Mouse (Mus musculus): Measurements from ENCODE around the gene Olfr455. TPM values are rescaled to one million over a fixed set of nuclear protein-coding genes. Genes with fewer than 3 reads are reported as not detected.

The Olfr455 gene
- polyA plus RNA-seq, 1 experiment from 2014 or later = 0.04 TPM

DNA sequence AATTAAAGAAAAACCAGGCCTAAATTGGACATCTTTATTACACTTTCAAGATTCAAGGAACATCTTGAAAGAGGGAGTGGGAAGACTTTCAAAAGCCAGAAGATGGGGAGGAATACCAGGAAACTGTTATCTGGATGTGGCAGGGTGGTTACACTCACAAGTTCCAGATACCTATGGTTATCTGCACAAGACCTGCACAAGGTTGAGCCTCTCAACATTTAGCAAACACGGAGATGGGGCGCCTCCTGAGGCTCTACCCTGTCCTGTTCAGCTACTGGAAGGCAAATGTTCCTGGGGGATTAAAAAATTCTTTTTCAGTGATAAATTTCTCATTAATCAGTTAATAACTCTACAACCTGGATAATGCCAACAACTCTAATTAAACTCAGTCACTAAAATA is 30.0 kb upstream of the Olfr455 start:
- no peaks in the 10 kb centered on the region for H3K9me3 ChIP-seq (ENCODE audit: low read length)
- H3K4me1 ChIP-seq (ENCODE audit: insufficient read depth, low read depth, low read length) = no peaks in the 10 kb centered on the region
- H3K4me3 ChIP-seq (ENCODE audit: low read depth, low read length) = no peak overlapping the region
- no peak overlapping the region for H3K9ac ChIP-seq (replicated peaks; ENCODE audit: low read depth)
- ATAC-seq (no peak), DNase-seq (ENCODE audit: low spot score) (no peak)
- TF ChIP-seq CTCF (IDR thresholded peaks at IDR 0.05) = no peak
- TF ChIP-seq EP300 (IDR thresholded peaks at IDR 0.05) = no peak
- H3K4me2 ChIP-seq (replicated peaks; ENCODE audit: low read depth, low read length) = no peak overlapping the region
- H3K36me3 ChIP-seq (ENCODE audit: insufficient read depth, low read length) = no peaks in the 10 kb centered on the region
- H3K27me3 ChIP-seq (replicated peaks; ENCODE audit: insufficient read depth, low read length) = no peaks in the 10 kb centered on the region
- no peak overlapping the region for H3K27ac ChIP-seq (ENCODE audit: low read length)
- 80% methylated on average over 2 of the region's 2 CpGs for WGBS

DNA sequence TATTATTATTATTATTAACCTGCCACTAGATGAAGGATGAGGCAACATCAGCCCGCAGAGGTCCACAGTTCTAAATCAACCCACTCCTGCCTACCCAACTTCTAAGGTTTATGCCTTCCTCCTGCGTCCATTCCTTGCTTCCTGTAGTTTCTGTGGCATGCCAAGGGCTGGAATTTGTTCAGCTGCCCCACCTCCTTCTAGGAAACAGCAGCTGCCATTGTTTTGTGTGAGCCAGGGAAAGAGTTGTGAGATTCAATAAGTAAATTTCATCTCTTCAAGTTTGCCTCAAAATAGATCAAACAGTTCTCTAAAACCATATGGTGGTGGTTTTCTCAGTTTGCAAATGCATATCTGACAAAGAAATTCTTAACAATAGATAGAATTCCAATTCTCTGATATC is 20.8 kb upstream of the Olfr455 start:
- Histone ChIP-seq H3K4me1 (ENCODE audit: insufficient read depth, low read depth, low read length) (no peaks in the 10 kb centered on the region), H3K4me2 (replicated peaks; ENCODE audit: low read depth, low read length) (no peak overlapping the region), H3K4me3 (ENCODE audit: low read depth, low read length) (no peak overlapping the region), H3K9ac (replicated peaks; ENCODE audit: low read depth) (no peak overlapping the region), H3K9me3 (ENCODE audit: low read length) (no peaks in the 10 kb centered on the region), H3K27me3 (replicated peaks; ENCODE audit: insufficient read depth, low read length) (no peaks in the 10 kb centered on the region), H3K27ac (ENCODE audit: low read length) (no peak overlapping the region), H3K36me3 (ENCODE audit: insufficient read depth, low read length) (no peaks in the 10 kb centered on the region)
- WGBS = 43% methylated on average over 2 of the region's 2 CpGs
- TF ChIP-seq CTCF (IDR thresholded peaks at IDR 0.05) = no peak
- no peak for TF ChIP-seq EP300 (IDR thresholded peaks at IDR 0.05)
- ATAC-seq = no peak
- no peak for DNase-seq (ENCODE audit: low spot score)

DNA sequence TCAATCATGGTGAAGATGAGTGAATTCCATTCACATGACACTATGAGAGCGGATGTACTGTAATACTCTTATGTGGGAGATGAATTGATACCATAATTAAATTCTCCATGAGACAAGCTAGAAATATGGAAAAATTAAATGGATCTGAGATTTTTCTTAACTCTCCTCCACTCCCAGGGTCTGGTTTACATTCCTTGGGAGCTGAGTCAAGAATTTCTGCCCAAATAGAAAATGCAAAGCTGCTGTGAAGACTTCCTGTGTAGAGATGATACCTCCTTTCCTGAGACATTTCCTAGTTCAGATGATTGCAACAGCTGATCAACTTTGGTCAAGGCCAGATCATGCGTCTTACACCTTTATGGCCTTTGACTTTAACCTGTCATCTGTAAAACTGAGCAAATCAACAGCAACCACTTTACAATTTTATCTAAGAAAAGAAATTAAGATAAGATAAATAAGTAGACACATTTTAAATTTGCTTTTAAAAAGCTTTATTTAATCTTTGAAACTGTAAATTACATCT is 18.8 kb upstream of the Olfr455 start:
- ATAC-seq (no peak), DNase-seq (ENCODE audit: low spot score) (no peak)
- no peaks in the 10 kb centered on the region for H3K36me3 ChIP-seq (ENCODE audit: insufficient read depth, low read length)
- TF ChIP-seq CTCF (IDR thresholded peaks at IDR 0.05) = no peak
- TF ChIP-seq EP300 (IDR thresholded peaks at IDR 0.05) = no peak
- no peaks in the 10 kb centered on the region for H3K4me1 ChIP-seq (ENCODE audit: insufficient read depth, low read depth, low read length)
- no peaks in the 10 kb centered on the region for H3K27me3 ChIP-seq (replicated peaks; ENCODE audit: insufficient read depth, low read length)
- no peak overlapping the region for H3K4me3 ChIP-seq (ENCODE audit: low read depth, low read length)
- H3K4me2 ChIP-seq (replicated peaks; ENCODE audit: low read depth, low read length) = no peak overlapping the region
- no peak overlapping the region for H3K27ac ChIP-seq (ENCODE audit: low read length)
- WGBS = 65% methylated on average over 2 of the region's 2 CpGs
- no peaks in the 10 kb centered on the region for H3K9me3 ChIP-seq (ENCODE audit: low read length)
- no peak overlapping the region for H3K9ac ChIP-seq (replicated peaks; ENCODE audit: low read depth)

DNA sequence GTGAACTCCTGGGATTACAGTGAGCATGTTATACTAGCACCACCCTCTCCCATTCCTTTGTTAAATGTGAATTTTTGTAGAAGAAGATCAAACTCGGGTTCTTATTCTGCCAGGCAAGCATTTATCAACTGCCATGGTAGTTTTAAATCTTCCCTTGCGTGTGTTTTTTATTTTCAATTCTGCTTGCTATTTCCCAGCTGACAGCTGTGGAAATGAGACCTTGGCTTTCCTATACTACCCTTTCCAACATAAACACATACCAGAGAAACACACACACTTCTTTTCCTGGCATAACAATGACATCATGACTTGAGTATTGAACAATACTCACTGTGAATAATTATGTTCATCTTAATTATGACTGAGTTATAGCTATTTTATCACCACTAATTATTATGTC is 14.9 kb upstream of the Olfr455 start:
- no peak overlapping the region for H3K27ac ChIP-seq (ENCODE audit: low read length)
- no peak overlapping the region for H3K4me2 ChIP-seq (replicated peaks; ENCODE audit: low read depth, low read length)
- H3K4me3 ChIP-seq (ENCODE audit: low read depth, low read length) = no peak overlapping the region
- peak; percentile 39 for DNase-seq (ENCODE audit: low spot score)
- no peaks in the 10 kb centered on the region for H3K4me1 ChIP-seq (ENCODE audit: insufficient read depth, low read depth, low read length)
- 29% methylated on average over 2 of the region's 2 CpGs for whole genome bisulfite sequencing
- no peak overlapping the region for H3K9ac ChIP-seq (replicated peaks; ENCODE audit: low read depth)
- no peak for ATAC-seq
- H3K9me3 ChIP-seq (ENCODE audit: low read length) = no peaks in the 10 kb centered on the region
- no peaks in the 10 kb centered on the region for H3K27me3 ChIP-seq (replicated peaks; ENCODE audit: insufficient read depth, low read length)
- TF ChIP-seq EP300 (IDR thresholded peaks at IDR 0.05) (peak; percentile 30; the same call in 1 of the 2 replicates), CTCF (IDR thresholded peaks at IDR 0.05) (no peak)
- no peaks in the 10 kb centered on the region for H3K36me3 ChIP-seq (ENCODE audit: insufficient read depth, low read length)

DNA sequence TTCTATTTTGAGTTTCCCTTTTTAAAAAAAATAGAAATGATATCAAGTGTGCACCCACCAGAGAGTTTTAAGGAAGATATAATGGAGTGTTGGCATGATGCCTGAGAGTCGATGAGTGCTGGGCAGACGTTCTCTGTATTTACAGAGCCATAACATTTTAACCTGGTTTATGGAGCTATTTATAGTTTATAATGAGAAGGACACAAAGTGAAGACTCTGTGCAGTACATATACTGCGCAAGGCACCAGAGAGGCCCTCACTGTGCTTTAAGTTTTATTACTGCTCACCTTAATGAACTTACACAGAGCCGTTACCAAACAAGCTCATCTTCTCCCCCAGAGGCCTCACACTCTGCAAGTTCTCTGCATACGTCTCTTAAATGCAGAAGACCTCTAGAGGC is 13.5 kb upstream of the Olfr455 start:
- TF ChIP-seq EP300 (IDR thresholded peaks at IDR 0.05) (no peak), CTCF (IDR thresholded peaks at IDR 0.05) (no peak)
- Histone ChIP-seq H3K9ac (replicated peaks; ENCODE audit: low read depth) (no peak overlapping the region), H3K27ac (ENCODE audit: low read length) (no peak overlapping the region), H3K4me3 (ENCODE audit: low read depth, low read length) (no peak overlapping the region), H3K4me2 (replicated peaks; ENCODE audit: low read depth, low read length) (no peak overlapping the region), H3K9me3 (ENCODE audit: low read length) (no peaks in the 10 kb centered on the region), H3K4me1 (ENCODE audit: insufficient read depth, low read depth, low read length) (no peaks in the 10 kb centered on the region), H3K27me3 (replicated peaks; ENCODE audit: insufficient read depth, low read length) (no peaks in the 10 kb centered on the region), H3K36me3 (ENCODE audit: insufficient read depth, low read length) (no peaks in the 10 kb centered on the region)
- WGBS = 52% methylated on average over 5 of the region's 5 CpGs
- DNase-seq (ENCODE audit: low spot score) (no peak), ATAC-seq (no peak)

DNA sequence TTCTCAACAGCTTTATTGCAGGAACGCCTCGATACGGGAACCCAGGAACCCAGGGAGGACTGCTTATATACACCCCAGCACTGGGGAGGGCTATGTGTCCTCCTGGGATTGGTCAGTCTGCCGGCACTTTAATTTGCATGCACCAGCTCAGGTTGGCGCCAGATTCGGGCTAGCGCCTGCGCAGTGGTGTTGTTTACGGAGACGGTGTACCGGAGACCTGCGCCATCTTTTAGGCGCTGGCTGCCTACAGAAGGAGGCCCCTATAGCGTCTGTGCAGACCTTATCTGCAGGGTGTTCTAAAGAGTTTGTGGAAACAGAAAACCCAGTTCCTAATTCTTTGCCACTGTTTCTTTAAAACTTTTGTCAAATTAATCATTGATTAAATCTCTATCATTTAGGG is 11.3 kb upstream of the Olfr455 start:
- ATAC-seq (no peak), DNase-seq (ENCODE audit: low spot score) (no peak)
- Histone ChIP-seq H3K4me2 (replicated peaks; ENCODE audit: low read depth, low read length) (no peak overlapping the region), H3K27me3 (replicated peaks; ENCODE audit: insufficient read depth, low read length) (no peaks in the 10 kb centered on the region), H3K9me3 (ENCODE audit: low read length) (no peaks in the 10 kb centered on the region), H3K9ac (replicated peaks; ENCODE audit: low read depth) (no peak overlapping the region), H3K4me3 (ENCODE audit: low read depth, low read length) (no peak overlapping the region), H3K36me3 (ENCODE audit: insufficient read depth, low read length) (no peaks in the 10 kb centered on the region), H3K4me1 (ENCODE audit: insufficient read depth, low read depth, low read length) (no peaks in the 10 kb centered on the region), H3K27ac (ENCODE audit: low read length) (no peak overlapping the region)
- no peak for TF ChIP-seq EP300 (IDR thresholded peaks at IDR 0.05)
- no peak for TF ChIP-seq CTCF (IDR thresholded peaks at IDR 0.05)
- WGBS = 96% methylated on average over 14 of the region's 14 CpGs

DNA sequence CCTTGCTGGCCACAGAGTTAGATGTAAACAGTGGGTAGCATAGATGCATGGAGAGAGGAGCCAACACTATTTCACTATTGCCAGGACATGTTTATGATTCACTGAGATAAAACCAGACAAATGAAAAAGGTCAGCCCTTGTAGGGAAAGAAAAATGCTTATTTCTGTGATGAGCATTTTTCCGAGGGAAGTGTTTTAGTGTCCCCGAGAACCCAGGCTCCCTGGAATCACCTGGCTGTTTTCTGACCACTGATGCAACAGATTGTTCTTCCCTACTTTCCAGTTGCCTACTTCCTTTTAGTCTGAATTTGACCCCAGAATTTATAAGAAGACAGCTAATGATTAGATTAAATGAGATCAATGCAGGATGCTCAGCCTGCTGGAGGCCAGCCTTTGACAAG is 1.2 kb downstream of the Olfr455 start:
- no peaks in the 10 kb centered on the region for H3K27me3 ChIP-seq (replicated peaks; ENCODE audit: insufficient read depth, low read length)
- H3K36me3 ChIP-seq (ENCODE audit: insufficient read depth, low read length) = no peaks in the 10 kb centered on the region
- no peak for TF ChIP-seq CTCF (IDR thresholded peaks at IDR 0.05)
- no peak for TF ChIP-seq EP300 (IDR thresholded peaks at IDR 0.05)
- DNase-seq (ENCODE audit: low spot score) = no peak
- no peaks in the 10 kb centered on the region for H3K4me1 ChIP-seq (ENCODE audit: insufficient read depth, low read depth, low read length)
- no peak overlapping the region for H3K4me2 ChIP-seq (replicated peaks; ENCODE audit: low read depth, low read length)
- H3K27ac ChIP-seq (ENCODE audit: low read length) = 0 out of 2 replicates have a peak overlapping the region, but pooled peaks have one; percentile 14
- no peak for ATAC-seq
- H3K4me3 ChIP-seq (ENCODE audit: low read depth, low read length) = no peak overlapping the region
- 41% methylated on average over 2 of the region's 2 CpGs for WGBS
- H3K9ac ChIP-seq (replicated peaks; ENCODE audit: low read depth) = no peak overlapping the region
- no peaks in the 10 kb centered on the region for H3K9me3 ChIP-seq (ENCODE audit: low read length)
